Mouse (Mus musculus): ENCODE data around the gene Acaca.
A peak's percentile ranks its signal among the peaks of the same experiment; 100 is the strongest.
"Not testable (repeated sequence)": the region's sequence is repeated elsewhere in the genome, so short reads cannot be mapped to it uniquely, and the experiment has no call there.

Acaca gene

DNA sequence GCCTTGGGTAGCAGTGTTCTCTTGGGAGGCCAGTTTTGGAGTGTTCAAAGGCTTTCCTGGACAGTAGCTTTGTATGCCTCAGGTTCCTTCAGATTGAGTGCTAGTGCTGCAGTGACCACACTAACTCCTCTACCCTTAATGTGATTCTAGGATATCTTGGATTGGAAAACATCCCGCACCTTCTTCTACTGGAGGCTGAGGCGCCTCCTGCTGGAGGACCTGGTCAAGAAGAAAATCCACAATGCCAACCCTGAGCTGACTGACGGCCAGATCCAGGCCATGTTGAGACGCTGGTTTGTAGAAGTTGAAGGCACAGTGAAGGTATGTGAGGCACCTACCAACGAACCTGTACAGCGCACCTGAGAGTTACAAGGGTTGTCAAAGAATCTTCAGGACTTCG is 262.6 kb downstream of the Acaca start:
- DNase-seq (ENCODE audit: low spot score in 2 of 2), result not testable (repeated sequence)

DNA sequence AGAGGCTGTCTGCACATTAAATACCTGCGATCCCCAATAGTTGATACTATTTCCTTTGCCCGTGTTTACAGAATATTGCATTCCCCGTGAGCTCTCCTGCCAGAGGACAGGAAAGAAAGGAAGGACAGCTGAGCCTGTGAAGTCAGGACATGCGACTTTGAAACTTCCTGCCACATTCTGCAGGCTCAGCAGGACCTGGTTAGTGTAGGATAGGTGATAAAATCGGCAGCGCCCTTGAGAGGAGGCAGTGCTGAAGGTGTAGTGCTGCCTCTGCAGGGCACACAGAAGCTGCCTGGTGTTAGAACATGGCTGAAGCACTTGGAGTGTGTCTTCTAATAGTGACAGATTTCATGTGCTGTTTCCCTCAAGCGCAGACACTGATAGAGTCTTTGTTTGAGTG is 264.1 kb downstream of the Acaca start:
- no peak for DNase-seq (ENCODE audit: low spot score in 2 of 2)

DNA sequence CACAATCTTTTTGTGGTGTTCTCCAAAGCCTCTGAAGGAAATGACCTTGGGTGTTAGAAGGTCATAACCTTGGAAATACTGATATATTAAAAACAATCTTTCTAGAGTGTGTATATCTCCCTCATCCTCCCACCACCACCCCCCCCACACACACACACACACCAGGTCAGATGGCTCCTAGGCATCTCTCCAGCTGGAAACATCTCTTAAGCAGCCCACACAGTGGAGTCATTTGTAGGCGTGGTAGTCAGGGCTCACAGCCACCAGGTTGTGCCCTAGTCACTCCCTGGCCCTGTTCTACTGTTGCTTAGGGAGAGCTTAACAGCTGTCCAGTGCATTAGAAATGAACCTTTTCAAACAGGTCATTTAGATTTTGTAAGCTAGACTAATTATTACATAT is 265.5 kb downstream of the Acaca start:
- DNase-seq (ENCODE audit: low spot score in 2 of 2), result peak in 1 of 2 experiments; percentile 36

DNA sequence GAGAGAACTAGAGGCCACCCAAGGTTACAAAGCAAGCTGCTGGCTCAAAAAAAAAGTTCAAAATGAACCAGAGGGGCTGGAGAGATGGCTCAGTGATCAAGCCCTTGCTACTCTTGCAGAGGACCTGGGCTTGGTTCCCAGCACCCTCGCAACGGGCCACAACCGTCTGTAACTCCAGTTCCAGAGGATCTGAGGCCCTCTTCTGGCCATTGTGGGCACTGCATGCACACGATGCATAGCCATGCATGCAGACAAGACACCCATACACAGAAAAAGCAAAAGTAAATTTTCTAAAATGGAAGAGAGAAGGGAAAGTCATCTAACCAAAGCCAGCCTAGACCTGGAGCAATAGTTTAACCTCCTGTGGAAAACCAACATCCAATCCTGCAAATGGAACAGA is 277.3 kb downstream of the Acaca start:
- DNase-seq (ENCODE audit: low spot score in 2 of 2), result no peak

DNA sequence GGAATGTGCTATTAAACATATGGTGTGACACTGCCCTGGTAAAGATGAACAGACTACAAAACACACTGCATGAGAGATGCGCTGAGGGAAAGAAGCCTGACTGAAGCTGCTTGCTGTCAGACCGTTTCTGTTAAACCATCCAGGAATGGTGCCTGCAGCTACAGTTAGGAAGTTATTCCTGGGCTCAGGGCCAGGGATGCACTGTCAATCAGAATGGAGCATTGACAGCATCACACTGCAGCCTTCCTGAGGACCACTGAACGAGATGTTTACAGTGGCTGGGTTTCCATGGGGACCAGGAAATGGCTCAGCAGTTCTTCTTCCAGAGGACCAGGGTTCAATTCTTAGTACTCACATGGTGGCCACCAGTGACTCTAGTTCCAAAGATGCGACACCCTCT is 280.9 kb downstream of the Acaca start:
- no peak for DNase-seq (ENCODE audit: low spot score in 2 of 2)

DNA sequence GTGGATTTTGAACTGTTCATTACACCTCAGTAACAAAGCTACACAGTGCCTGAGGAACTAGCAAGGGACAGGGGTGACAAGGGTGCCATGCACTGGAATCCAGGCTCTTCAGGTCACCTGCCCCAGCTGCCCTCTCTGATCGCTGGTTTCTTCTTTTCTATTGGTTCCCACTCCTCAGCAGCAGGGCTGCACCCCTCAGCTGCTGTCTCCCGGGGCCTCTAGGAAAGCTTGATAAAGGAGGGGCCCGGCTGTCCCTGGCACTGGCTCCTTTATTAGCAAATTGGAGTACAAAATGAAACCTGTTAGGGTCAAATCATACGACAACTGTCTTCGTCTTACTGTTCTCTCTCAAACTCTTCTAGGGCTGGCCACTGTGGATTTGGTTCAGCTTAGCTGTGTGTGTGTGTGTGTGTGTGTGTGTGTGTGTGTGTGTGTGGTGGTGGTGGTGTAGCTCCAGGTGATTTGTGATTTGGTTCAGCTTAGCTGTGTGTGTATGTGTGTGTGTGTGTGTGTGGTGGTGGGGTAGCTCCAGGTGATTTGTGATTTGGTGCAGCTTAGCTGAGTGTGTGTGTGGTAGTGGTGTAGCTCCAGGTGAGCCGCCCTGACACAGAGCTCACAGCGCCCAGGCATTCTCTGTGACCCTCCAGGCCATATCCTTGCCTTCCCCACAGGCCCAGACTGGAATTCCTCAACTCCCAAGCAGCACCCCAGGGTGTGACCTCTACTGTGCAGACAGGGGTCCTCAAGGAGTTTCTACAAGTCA is 281.6 kb downstream of the Acaca start:
- no peak for DNase-seq (ENCODE audit: low spot score in 2 of 2)

DNA sequence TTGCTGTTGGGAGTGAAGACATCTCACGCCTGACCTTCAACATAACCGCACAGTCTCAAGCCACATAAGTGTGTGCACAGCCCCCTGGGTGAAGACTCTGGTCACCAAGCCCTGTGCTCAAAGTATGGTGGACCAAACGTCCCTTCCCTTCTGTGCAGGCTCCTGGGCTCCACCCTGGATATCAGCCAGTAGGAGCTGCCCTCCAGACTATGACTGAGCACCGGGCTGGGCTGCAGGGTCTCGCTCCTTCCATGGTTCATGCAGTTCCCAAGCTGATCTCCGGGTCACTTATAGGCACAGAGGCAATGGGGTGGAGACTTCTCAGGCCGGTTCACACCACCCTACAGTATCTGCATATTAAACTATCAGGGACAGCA is 282.2 kb downstream of the Acaca start:
- DNase-seq (ENCODE audit: low spot score in 2 of 2), result no peak

DNA sequence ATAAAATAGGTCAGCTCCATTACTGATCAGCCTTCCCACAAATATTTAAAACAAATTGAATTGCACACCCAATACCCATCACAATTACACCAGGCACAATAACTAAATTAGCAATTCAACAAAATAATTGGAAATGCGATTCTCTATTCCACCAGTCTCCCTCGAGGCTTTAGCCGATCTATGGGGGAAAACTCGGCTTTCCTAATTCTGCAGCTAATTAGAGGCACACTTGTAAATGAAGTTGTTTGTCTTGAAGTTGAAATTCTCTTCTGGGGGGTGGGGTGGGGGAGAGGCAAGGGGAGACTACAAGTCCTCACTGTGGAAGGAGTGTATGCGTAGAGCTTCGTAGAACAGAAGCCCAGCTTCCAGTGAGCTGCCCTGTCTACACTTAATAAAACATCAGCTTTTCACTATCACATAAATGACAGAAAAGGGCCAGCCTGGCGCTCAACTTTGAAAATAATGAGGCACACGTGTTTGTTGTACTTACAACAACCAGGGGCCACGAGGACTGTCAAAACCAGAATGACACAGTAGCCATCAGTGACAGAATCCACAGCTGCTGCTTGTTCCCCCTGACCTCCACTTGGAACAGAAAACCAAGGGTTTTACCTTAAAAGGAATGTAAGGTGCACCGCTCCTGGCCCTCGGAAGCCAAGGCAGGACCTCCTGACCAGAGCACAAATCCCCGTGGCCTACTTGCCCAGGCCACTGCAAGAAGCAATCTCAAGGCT is 282.9 kb downstream of the Acaca start:
- no peak for DNase-seq (ENCODE audit: low spot score in 2 of 2)

DNA sequence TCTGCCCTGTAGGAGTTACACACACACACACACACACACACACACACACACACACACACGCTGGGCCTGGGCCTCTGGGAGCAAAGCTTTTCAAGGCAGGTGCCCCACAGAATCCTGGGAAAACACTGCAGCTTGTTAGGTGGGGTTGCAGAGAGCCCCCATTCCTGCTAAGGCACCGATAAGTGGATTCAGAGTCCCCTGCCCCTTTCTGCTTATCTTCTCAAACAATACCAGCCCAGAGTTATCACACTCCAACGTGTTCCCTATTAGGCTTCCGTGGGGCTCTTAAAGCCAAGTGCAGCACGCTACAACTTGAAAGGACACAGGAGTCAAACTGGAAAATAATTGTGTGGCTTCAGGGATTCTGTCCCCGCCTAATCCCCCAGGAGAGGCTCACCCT is 283.6 kb downstream of the Acaca start:
- no peak for DNase-seq (ENCODE audit: low spot score in 2 of 2)

DNA sequence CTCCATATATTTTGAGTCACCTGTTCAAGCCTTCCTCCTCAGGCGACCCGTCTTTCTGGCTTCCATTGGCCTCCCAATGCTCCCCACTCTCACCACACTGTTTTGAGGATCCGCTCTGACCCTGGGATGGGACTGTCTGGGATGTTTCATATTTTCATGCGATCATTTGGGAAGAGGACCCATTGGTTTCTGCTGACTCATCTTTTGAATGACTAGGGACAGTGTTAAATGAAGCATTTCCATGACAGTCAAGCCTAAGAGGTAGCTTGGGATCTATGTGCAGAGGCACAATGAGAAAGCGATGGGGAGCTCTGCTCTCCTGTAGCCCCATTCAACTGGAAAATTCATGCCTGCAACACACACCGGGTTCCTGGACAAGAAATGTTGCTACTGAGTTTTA is 291.3 kb downstream of the Acaca start:
- no peak for DNase-seq (ENCODE audit: low spot score in 2 of 2)

DNA sequence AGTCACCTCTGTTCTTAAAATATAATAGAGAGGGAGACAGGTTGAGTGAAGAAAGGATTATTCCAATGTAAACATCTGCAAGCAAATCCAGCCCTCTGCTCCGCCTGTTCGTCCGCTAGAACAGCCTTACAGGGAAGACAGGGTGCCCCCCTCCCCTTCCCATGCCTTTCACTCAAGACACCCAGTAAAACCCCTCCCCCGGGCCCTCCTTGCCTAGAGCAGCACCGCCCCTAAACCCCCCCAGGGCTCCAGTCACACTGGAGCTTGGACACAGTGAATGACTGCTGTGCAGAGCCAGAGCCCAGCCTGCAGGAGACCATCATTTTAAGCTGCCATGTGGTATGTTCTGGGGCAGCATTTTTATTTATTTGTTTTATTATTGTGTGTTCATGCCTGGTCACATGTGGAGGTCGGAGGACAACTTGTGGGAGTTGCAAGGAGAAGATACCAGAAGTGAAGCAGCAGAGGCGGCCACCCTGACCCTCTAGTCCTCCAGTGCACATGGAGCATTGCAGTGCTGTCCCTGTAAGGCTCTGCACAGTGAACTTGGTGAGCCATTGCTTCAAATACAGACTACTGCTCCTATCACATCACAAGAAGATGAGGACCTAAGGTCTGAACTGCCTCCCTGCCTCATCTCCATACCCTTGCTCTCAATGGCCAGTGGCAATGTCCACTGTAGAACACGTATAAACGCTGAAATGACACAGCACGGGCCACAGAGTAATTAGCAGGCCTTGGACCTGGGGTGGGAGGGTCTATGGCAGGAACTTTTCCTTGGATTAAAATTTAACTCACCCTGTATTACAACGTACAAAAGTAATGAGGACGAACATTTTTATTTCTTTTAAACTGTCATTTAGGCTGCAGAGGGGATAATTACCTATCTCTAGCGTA is 296.5 kb downstream of the Acaca start:
- DNase-seq (ENCODE audit: low spot score in 2 of 2), result no peak

DNA sequence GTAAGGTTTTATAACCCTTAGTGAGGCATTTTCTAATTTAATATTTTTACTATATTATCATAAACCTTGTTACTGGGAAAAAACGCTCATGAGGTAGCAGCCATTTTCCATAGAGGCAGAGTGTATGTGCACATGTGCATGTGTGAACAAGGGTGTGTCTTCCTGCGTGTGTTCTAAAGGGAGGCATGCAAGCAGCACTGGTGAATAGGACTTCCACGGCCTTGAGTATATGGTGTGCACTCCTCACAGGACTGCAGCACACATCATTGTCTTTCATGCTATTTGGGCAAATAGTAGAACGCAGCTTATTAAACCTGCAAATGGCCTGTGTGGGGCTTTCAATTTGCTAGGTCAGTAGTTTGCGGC is 297.1 kb downstream of the Acaca start:
- DNase-seq (ENCODE audit: low spot score in 2 of 2), result no peak

DNA sequence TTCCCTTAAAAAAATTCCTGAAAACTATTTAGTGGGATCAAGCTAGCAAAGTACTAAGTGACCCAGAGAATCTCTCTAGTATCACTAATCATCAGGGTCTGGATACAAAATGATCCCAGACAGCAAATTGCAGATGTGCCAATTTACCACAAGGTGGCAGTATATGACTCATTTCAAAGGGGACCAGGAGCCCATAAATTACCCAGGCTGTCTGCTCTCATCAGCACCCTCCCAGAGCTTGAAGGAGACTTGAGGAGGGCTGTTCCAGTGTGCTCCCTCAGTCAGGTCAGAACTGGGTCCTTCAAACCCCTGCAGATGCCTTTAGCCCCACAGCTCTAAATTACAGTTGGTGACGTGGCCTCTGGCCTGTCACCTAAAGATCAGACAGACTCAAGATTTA is 300.1 kb downstream of the Acaca start:
- DNase-seq (ENCODE audit: low spot score in 2 of 2), result peak; percentile 24 to 26

DNA sequence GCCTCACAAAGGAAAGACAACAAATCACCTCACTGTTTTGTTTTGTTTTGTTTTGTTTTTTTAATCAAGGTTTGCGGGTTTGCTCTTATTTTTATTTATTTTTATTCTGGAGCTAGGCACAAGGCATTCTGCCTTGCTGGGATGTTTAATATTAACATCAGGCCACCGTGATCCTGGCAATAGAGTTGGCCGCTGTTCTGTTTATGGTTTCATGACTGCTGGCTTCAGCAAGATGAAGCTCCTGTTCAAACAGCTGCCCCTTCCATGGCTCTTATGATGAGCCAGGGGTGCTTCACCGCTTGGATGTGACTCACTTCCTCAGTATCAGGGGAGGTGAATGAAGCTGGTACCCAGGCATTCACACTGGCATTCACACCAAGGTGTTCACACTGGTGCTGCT is 300.9 kb downstream of the Acaca start:
- DNase-seq (ENCODE audit: low spot score in 2 of 2), result no peak

DNA sequence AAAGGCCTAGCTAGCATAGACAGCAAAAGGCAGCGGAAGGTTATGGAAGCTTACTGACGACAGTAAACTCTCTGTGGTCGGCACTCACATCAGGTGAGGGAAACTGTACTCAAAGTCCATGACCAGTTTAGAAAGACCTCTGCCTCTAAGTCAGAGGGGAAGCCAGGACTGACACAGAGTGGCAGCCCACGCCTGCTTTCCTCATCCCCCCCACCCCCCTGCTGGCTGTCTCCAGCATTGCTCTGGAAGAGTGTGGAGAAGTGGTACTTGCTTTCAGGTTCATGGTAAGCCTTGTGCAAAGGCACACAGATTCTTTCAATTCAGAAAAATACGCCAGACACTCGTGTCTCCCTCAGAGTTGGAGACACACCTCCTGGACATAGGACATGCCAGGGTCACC is 305.4 kb downstream of the Acaca start:
- no peak for DNase-seq (ENCODE audit: low spot score in 2 of 2)

DNA sequence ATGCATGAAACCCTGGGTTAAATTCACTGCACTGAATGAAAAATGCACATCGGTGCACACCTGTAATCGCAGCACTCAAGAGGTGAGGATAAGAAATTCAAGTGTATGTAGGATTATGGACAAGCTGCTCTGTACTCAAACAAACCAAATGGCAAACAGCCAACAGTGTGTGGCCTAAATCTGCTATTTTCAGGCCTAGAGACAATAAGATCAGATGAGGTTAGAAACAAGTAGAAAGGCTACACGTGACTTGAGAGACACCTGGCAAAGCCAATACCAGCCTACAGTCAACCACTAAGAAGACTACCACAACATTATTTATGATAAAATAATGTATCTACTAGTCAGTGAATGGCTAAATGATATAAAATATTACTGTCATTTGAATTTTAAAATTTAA is 310.9 kb downstream of the Acaca start:
- DNase-seq (ENCODE audit: low spot score in 2 of 2), result no peak

DNA sequence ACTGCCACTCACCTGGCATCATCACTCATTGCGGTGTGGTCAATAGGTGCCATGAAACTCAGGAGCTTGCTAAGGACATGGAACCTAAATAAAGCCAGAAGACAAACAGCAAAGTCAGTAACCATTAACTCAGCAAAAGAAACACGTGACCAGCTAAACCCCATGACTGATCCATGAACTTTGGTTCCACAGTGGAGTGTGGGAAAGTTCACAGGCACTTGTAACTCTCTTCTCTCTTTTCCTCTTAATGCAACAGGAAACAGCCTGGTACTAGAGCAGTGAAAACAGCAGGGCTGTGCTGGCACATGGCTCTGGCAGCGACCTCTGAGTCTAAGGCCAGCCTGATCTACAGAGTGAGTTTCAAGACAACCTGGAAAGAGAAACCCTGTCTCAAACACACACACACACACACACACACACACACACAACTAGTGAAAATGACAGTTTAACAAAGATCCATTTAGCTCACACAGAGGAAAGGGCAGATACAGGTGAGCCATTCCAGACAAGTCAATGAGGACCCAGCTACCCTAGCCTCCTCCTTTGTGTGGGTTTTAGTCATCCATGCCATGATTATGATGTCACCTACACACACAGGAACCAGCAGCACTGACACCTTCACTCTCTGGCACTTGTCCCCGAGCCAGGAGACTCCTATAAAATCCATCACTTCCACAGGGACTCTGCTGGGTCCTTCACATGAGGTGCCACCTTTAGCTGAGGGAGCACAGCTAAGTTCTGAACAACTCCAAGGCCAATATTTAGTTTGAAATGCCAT is 313.3 kb downstream of the Acaca start:
- no peak for DNase-seq (ENCODE audit: low spot score in 2 of 2)

All from heart, adult 9 months (tissue).